Mouse (Mus musculus): Measurements from ENCODE around the gene Snca. TPM values are rescaled to one million over a fixed set of nuclear protein-coding genes. Genes with fewer than 3 reads are reported as not detected.

Gene Snca
- polyA plus RNA-seq (2016; fragmentation: Nextera tagmentation; extraction: Ambion mirVana), result 24.2 and 27.7 TPM in 2 replicates

GRCm38 (mm10) chr6:60829282-60829891, at the start of gene Snca:
Gene Snca (minus strand): TSS chr6:60829855.
- Histone ChIP-seq H3K9me3 (no peaks in the 10 kb centered on the region), H3K4me1 (peaks cover 12% of the 10 kb centered on the region; the same call in 1 of the 2 replicates), H3K4me3 (peak within 1 kb of the TSS; percentile 64), H3K27me3 (ENCODE audit: insufficient read depth, poor library complexity, severe bottlenecking) (peaks cover 4% of the 10 kb centered on the region; the same call in 1 of the 2 replicates), H3K36me3 (no peaks in the 10 kb centered on the region), H3K27ac (peak within 1 kb of the TSS; percentile 86)
- DNase-seq (ENCODE audit: low spot score), result no peak
- WGBS, result 3% methylated on average over 14 of the region's 14 CpGs

- Histone ChIP-seq H3K4me3 (no peak overlapping the region), H3K27me3 (ENCODE audit: insufficient read depth, poor library complexity, severe bottlenecking) (no peaks in the 10 kb centered on the region), H3K27ac (no peak overlapping the region), H3K4me1 (no peaks in the 10 kb centered on the region), H3K36me3 (no peaks in the 10 kb centered on the region), H3K9me3 (no peaks in the 10 kb centered on the region)
- WGBS, result 71% methylated on average over 1 of the region's 1 CpGs
- no peak for DNase-seq (ENCODE audit: low spot score)
Observed at GRCm38 (mm10) chr6:60870126-60870525, 40.5 kb upstream of the Snca start.

- H3K27ac ChIP-seq, result no peak overlapping the region
- WGBS, result 66% methylated on average over 2 of the region's 2 CpGs
- no peaks in the 10 kb centered on the region for H3K9me3 ChIP-seq
- H3K4me3 ChIP-seq, result no peak overlapping the region
- no peaks in the 10 kb centered on the region for H3K36me3 ChIP-seq
- H3K4me1 ChIP-seq, result no peaks in the 10 kb centered on the region
- H3K27me3 ChIP-seq (ENCODE audit: insufficient read depth, poor library complexity, severe bottlenecking), result no peaks in the 10 kb centered on the region
- DNase-seq (ENCODE audit: low spot score), result no peak
Observed at GRCm38 (mm10) chr6:60856599-60856998, 26.9 kb upstream of the Snca start.

GRCm38 (mm10) chr6:60851690-60852089, 22.0 kb upstream of the Snca start:
- Histone ChIP-seq H3K27me3 (ENCODE audit: insufficient read depth, poor library complexity, severe bottlenecking) (no peaks in the 10 kb centered on the region), H3K36me3 (no peaks in the 10 kb centered on the region), H3K9me3 (no peaks in the 10 kb centered on the region), H3K4me3 (no peak overlapping the region), H3K4me1 (no peaks in the 10 kb centered on the region), H3K27ac (no peak overlapping the region)
- WGBS, result 83% methylated on average over 2 of the region's 2 CpGs
- no peak for DNase-seq (ENCODE audit: low spot score)

- Histone ChIP-seq H3K4me1 (peaks cover 12% of the 10 kb centered on the region; the same call in 1 of the 2 replicates), H3K36me3 (no peaks in the 10 kb centered on the region), H3K9me3 (no peaks in the 10 kb centered on the region), H3K27me3 (ENCODE audit: insufficient read depth, poor library complexity, severe bottlenecking) (peaks cover 4% of the 10 kb centered on the region; the same call in 1 of the 2 replicates), H3K4me3 (peak overlapping the region; percentile 64), H3K27ac (peak overlapping the region; percentile 86)
- WGBS, result 2% methylated on average over 35 of the region's 35 CpGs
- peak; percentile 93 for DNase-seq (ENCODE audit: low spot score)
Observed at GRCm38 (mm10) chr6:60828429-60829264, 1.0 kb downstream of the Snca start.

- DNase-seq (ENCODE audit: low spot score), result peak; percentile 94
- Histone ChIP-seq H3K4me1 (peaks cover 12% of the 10 kb centered on the region; the same call in 1 of the 2 replicates), H3K4me3 (peak overlapping the region; percentile 64), H3K27ac (peak overlapping the region; percentile 86; the same call in 1 of the 2 replicates), H3K9me3 (no peaks in the 10 kb centered on the region), H3K36me3 (no peaks in the 10 kb centered on the region), H3K27me3 (ENCODE audit: insufficient read depth, poor library complexity, severe bottlenecking) (peaks cover 4% of the 10 kb centered on the region; the same call in 1 of the 2 replicates)
- 17% methylated on average over 1 of the region's 1 CpGs for WGBS
Observed at GRCm38 (mm10) chr6:60828047-60828428, 1.6 kb downstream of the Snca start.

- H3K4me1 ChIP-seq, result peaks cover 12% of the 10 kb centered on the region; the same call in 1 of the 2 replicates
- no peaks in the 10 kb centered on the region for H3K36me3 ChIP-seq
- peaks cover 4% of the 10 kb centered on the region; the same call in 1 of the 2 replicates for H3K27me3 ChIP-seq (ENCODE audit: insufficient read depth, poor library complexity, severe bottlenecking)
- no peaks in the 10 kb centered on the region for H3K9me3 ChIP-seq
- 67% methylated on average over 1 of the region's 1 CpGs for WGBS
- H3K27ac ChIP-seq, result no peak overlapping the region
- no peak for DNase-seq (ENCODE audit: low spot score)
- peak overlapping the region; percentile 64; the same call in 1 of the 2 replicates for H3K4me3 ChIP-seq
Observed at GRCm38 (mm10) chr6:60827290-60827689, 2.4 kb downstream of the Snca start.

- Histone ChIP-seq H3K4me1 (no peaks in the 10 kb centered on the region), H3K36me3 (no peaks in the 10 kb centered on the region), H3K27ac (no peak overlapping the region), H3K4me3 (no peak overlapping the region), H3K27me3 (ENCODE audit: insufficient read depth, poor library complexity, severe bottlenecking) (no peaks in the 10 kb centered on the region), H3K9me3 (no peaks in the 10 kb centered on the region)
- WGBS, result 73% methylated on average over 1 of the region's 1 CpGs
- no peak for DNase-seq (ENCODE audit: low spot score)
Observed at GRCm38 (mm10) chr6:60819272-60819671, 10.4 kb downstream of the Snca start.

GRCm38 (mm10) chr6:60813516-60813915, 16.1 kb downstream of the Snca start:
- no peak overlapping the region for H3K27ac ChIP-seq
- no peaks in the 10 kb centered on the region for H3K9me3 ChIP-seq
- no peaks in the 10 kb centered on the region for H3K4me1 ChIP-seq
- H3K36me3 ChIP-seq, result no peaks in the 10 kb centered on the region
- 77% methylated on average over 3 of the region's 3 CpGs for WGBS
- no peak overlapping the region for H3K4me3 ChIP-seq
- no peaks in the 10 kb centered on the region for H3K27me3 ChIP-seq (ENCODE audit: insufficient read depth, poor library complexity, severe bottlenecking)
- no peak for DNase-seq (ENCODE audit: low spot score)

GRCm38 (mm10) chr6:60798266-60798665, 31.4 kb downstream of the Snca start:
- Histone ChIP-seq H3K4me1 (no peaks in the 10 kb centered on the region), H3K4me3 (no peak overlapping the region), H3K9me3 (no peaks in the 10 kb centered on the region), H3K27me3 (ENCODE audit: insufficient read depth, poor library complexity, severe bottlenecking) (no peaks in the 10 kb centered on the region), H3K27ac (no peak overlapping the region), H3K36me3 (no peaks in the 10 kb centered on the region)
- no peak for DNase-seq (ENCODE audit: low spot score)
- 86% methylated on average over 1 of the region's 1 CpGs for WGBS

- no peak overlapping the region for H3K4me3 ChIP-seq
- no peaks in the 10 kb centered on the region for H3K36me3 ChIP-seq
- no peak overlapping the region for H3K27ac ChIP-seq
- WGBS, result 85% methylated on average over 3 of the region's 3 CpGs
- H3K9me3 ChIP-seq, result no peaks in the 10 kb centered on the region
- no peak for DNase-seq (ENCODE audit: low spot score)
- H3K4me1 ChIP-seq, result no peaks in the 10 kb centered on the region
- H3K27me3 ChIP-seq (ENCODE audit: insufficient read depth, poor library complexity, severe bottlenecking), result no peaks in the 10 kb centered on the region
Observed at GRCm38 (mm10) chr6:60793659-60794365, 35.8 kb downstream of the Snca start.

- Histone ChIP-seq H3K4me3 (no peak overlapping the region), H3K4me1 (no peaks in the 10 kb centered on the region)
- WGBS, result 84% methylated on average over 1 of the region's 1 CpGs
Observed at GRCm38 (mm10) chr6:60786955-60787354, 42.7 kb downstream of the Snca start.

GRCm38 (mm10) chr6:60771899-60772298, 57.8 kb downstream of the Snca start:
- H3K4me1 ChIP-seq, result no peaks in the 10 kb centered on the region
- WGBS, result 79% methylated on average over 1 of the region's 1 CpGs
- no peaks in the 10 kb centered on the region for H3K27me3 ChIP-seq (ENCODE audit: insufficient read depth, poor library complexity, severe bottlenecking)
- no peak overlapping the region for H3K4me3 ChIP-seq
- H3K36me3 ChIP-seq, result no peaks in the 10 kb centered on the region
- no peak overlapping the region for H3K27ac ChIP-seq
- DNase-seq (ENCODE audit: low spot score), result no peak
- no peaks in the 10 kb centered on the region for H3K9me3 ChIP-seq

More at GRCm38 (mm10) chr6:60786955-60787354, 42.7 kb downstream of the Snca start:
- no peak for DNase-seq (ENCODE audit: low spot score)
- no peaks in the 10 kb centered on the region for H3K36me3 ChIP-seq
- no peaks in the 10 kb centered on the region for H3K9me3 ChIP-seq
- no peaks in the 10 kb centered on the region for H3K27me3 ChIP-seq (ENCODE audit: insufficient read depth, poor library complexity, severe bottlenecking)
- H3K27ac ChIP-seq, result no peak overlapping the region
